Mouse (Mus musculus) kidney, adult 18-20 months (tissue): ENCODE measurements at regions not wholly inside any gene's neighbourhood (a gene's known extent, or its start where the extent isn't known, plus 50 kb on each side); places are given as distances from the start of the nearest gene placed in this dataset.
A peak's percentile ranks its signal among the peaks of the same experiment; 100 is the strongest.

Experiments
- DNase-seq: peaks from one replicate; pipeline ENCODE4 v3.0.0; 2021

DNA sequence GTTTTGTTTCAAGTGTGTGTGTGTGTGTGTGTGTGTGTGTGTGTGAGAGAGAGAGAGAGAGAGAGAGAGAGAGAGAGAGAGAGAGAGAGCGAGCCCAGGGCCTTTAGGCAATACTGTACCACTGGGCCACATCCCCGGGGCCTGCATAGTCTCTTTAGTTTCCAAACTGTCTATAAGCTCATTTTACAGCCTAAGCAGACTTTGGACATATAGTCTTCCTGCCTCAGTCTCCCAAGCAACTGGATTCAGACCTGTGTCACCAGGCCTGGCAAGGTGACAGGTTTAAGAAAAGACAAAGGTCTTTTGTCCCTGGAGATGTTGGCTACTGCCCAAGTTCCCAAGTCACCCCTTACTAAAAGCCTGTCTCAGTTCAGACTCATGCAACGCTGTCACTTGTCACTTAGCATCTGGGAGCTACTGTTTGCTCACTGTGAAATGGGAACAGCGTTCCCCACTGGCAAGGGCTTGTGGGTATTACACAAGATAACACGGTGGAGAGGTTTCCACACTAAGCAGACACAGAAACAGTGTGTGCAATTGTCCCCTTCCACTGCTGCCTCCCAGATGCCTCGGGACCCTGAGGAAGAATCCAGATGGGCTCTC lies 113.6 kb upstream of the Irf2bp2 start:
- no peak for DNase-seq

DNA sequence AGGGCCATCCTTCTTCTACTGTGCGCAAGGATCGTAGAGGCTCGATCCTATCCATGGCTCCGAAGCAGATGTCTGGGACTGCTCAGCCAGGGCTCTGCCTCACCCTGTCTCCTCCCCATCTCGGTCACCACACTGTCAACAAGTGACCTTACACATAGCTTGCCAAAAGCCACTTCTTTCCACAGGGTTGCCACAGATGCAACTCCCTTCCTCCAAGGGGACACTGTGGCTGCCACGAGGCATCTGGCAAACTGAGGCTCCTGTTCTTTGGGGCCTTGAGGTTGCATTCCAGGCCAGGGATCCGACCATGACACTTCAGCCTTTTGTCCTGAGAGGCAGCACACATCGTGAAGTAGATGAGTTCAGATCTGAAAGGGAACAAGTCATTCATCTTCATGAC lies 112.5 kb upstream of the Irf2bp2 start:
- no peak for DNase-seq

DNA sequence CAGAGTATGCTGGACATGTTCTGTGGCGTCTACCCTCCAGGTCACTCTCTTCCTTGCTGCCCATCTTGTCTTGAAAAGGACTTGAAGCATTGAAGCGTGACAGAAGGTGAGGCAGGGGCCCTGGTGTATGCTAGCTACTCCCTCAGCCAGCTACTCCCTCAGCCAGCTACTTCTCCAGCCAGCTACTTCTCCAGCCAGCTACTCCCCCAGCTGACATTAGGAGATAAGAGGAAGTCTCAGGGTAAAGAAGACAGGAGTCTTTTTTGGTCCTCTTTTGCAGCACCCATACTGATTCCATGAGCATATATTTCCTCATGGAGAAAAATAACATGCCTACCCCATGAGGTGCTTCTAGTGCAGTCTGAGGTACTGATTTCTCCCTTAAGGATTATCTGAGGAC lies 111.6 kb upstream of the Irf2bp2 start:
- no peak for DNase-seq

DNA sequence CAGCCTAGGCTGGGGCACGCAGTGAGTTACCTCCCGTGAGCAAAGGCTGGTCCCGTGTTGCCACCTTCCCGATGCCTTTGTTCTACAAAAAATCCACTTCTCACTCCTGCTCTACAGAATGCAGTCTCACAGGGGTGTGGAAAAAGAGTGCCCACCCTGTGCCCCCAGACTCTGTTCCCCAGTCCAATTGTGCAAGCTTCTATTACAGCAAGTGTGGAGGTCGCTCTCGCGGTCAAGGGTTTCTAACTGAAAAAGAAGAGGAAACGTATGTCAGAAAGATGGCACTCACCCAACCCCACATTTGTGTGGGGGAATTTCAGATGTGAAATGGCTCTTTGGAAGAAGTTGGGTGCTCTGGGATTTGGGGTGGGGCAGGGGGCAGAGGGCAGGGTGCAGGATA lies 110.9 kb upstream of the Irf2bp2 start:
- no peak for DNase-seq

DNA sequence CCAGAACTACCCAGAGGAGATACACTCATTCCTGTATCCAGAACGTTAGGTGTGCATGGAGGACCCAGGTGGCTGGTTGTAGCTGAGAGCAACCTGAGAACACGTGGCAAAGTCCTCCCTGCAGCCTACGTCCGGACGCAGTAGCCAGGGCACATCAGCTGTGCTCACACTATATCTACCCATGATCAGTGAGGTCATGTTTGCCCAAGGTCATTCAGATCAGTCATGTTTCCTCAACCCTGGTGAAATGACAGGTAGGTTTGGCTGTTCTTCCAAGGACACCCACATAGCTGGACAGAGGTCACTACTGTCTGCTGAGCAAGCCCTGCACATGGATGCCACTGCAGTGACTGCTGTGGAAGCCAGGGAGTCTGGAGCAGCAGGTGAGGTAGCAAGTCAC lies 109.8 kb upstream of the Irf2bp2 start:
- no peak for DNase-seq

DNA sequence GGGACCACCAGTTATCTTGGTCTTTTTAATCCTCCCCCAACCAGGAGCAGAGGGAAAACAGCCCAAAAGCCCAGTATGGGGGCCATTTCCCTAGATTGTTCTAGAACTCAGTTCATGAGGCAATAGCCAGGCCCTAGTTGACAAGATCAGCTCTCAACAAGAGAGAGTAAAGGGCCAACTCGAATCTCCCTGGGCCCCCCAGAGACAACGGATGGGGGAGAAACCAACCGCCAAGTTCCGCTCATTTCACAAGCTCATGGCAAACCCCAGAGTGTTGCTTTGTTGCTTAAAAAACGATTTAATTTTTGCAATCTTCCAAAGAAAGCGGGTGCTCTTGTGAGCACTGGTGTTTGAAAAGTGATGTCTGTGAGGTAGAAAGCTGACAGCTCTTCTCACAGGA lies 108.5 kb upstream of the Irf2bp2 start:
- DNase-seq = no peak

DNA sequence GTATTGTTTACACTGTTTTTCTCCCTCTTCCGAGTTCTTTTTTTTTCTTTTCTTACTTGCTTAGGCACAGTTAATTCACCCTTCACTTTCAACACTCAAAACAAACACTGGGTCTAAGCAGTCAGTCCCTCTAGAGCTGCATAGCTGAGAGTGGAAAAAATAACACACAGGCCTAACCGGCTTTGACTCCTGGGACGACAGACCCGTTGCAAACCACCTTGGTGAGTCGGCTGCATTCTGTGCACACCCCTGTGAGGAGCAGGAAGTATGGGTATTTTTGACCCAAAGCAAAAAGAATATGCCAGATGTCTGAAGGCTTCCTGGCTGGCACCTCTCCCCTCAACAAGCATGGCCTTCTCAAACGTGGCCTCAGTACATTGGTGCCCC lies 105.6 kb upstream of the Irf2bp2 start:
- no peak for DNase-seq

DNA sequence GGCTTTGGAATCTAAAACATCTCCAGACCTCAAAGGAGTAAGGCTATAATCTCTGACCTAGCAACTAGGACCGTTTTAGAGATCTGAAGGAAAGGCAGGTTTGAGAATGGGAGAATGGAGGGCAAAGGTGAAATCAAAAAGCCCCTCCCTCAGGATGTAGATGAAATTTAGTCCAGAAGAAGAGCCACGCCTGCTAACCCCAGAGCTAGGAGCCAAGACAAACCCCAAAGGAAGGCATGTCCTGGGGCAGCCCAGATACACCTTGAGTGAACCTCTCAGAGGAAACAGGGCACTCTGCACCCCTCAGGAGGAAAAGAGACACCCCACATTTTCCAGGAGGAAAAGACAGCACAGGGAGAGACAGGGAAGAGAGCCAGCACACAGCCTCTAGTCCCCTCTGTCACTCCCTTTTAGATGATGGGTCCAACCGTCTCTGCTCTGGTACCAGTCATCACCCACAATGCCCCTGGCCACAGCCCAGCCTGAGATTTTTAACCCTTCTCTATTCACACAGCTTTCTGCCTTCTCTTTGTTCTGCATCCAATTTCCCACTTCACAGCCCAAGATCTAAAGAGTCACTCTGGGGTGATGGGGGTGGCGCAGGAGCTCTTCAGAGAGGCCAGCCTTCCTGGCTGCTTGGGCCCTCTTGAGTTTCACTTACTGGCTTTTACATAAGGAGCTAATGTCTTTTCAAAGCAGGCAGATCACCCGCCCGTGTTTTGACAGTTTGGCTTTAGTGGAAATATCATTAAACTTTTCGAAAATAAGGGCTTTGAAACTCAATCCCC lies 105.0 kb upstream of the Irf2bp2 start:
- DNase-seq = no peak

DNA sequence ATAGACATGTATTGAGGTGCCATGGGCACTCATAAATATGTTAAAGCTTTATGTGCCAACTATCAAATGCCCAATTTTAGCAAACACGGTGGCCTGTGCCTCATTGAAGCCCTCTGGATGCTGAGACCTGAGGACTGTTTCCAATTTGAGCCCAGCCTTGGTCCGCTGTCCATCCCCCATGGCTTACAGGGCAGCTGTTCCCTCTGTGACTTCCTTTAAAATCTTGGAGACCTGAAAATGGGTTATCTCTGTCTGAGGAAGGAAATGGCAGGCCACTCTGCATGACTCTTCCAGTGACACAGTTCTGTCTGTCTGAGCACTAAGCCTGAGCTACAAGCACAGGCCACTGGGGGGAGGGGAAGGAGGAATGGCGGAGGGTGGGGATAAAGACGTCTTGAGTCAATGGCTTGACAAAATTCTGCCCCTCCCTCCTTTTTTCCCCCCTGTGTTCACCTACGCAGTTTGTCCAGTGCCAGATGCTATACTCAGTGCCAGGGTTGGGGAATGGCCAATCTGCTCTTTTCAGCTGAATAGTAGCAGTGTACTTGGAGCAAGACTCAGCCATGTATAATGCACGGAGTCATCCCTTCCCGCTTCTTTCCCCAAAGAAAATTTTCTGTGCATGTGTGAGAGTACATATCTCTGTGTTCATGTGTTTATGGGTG lies 102.7 kb upstream of the Irf2bp2 start:
- DNase-seq = no peak

DNA sequence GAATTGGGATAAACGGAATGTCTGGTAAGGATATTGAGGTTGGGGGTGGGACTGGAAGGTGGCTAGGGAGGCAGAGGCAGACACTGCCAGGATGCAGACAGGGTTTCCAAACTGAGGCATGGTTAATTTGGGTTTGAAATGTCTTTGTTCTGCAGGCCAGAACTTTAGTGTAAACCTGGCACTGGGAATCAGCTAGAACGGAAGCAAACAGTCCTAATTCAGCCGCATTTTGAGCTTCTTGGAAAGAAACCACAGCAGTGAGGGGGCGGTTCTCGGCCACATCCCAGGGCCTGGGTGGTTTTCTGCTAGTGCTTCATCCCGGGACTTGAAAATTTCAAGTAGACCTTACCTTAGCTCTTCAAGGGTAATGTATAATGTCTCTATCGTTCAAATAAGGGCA lies 100.6 kb upstream of the Irf2bp2 start:
- DNase-seq = no peak

DNA sequence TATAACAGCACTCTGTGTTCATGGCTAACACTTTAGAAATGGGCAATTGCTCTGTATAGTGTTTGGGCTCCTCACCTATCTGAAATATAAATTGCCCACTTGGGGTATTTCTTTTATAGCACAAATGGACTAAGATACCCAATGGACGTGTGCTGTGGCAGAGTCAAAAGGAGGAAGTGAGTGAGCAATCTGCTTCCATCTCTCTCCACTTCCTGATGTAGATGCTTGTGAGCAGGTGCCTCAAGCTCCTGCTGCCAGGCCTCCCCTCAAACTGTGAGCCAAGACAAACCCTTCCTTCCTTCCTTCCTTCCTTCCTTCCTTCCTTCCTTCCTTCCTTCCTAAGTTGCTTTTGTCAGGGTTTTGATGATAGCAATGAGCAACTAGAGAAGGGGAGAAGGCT lies 99.9 kb upstream of the Irf2bp2 start:
- no peak for DNase-seq

DNA sequence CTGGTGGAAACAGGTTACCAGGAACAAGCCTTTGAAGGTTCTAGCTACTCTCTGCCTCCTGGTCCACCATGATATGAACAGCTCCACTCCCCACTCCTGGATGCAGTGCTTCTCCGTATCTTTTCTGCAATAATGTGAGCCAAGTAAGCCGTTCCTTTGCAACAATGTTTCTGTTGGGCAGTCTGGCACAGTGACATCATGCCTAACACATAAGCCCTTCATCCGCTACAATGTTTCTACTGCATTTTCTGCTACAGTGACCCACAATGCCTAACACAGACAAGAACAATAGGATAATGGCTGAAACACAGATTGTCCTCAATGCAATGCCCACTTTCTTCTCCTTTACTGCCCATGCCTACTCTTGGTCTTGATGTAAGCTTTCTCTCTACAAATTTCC lies 98.9 kb upstream of the Irf2bp2 start:
- no peak for DNase-seq

DNA sequence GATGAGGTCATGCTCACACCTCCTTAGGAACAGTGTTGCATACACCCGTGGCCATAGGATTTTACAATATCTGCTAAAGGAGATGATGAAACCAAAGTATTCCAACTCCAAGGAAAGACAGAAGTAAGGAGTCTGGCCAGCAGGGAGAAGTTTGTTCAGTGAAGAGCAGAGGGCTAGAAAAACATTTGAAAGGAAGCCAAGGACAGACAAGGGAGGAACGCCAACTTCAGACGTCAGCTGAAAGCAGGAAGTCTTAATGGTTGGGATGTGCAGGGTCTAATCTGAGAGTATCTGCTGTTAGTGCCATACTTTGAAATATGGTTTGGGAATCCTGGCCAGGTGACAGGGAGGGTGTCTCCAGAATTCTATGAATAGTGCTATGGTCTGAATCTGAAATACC lies 98.5 kb upstream of the Irf2bp2 start:
- peak; percentile 63 for DNase-seq

DNA sequence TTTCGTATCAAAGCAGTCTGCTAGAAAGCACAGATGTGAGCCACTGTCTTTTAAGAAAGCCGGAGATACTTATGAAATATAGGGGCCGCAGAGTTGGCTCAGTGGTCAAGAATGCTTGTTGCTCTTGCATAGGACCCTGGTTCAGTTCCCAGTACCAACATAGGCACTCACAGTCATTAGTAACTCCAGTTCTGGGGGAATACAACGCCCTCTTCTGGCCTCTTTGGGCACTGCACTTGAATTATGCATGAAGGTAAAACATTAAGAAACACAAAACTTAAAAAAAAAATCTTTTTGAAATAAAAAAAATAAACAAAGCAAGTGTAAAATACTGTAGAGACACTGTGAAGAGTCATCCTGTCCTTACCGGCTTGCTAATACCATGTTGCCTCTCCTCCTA lies 94.7 kb upstream of the Irf2bp2 start:
- no peak for DNase-seq

DNA sequence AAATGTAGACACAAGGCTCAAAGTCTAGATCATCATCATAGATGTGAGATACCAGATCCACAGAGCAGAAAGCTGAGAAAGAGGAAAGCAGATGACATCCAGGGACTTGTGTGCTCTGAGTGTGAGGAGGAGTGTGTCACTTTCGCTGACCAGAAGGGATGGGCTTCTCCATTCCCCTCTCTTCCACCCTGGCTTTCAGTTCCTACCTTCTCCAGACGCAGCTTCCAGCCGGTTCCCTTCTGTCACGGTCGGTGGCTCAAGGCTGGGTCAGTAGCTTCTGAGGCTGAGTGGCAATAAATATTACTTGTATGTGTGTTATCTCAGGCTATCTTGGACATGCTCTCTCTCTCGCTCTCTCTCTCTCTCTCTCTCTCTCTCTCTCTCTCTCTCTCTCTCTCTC lies 94.2 kb upstream of the Irf2bp2 start:
- no peak for DNase-seq

DNA sequence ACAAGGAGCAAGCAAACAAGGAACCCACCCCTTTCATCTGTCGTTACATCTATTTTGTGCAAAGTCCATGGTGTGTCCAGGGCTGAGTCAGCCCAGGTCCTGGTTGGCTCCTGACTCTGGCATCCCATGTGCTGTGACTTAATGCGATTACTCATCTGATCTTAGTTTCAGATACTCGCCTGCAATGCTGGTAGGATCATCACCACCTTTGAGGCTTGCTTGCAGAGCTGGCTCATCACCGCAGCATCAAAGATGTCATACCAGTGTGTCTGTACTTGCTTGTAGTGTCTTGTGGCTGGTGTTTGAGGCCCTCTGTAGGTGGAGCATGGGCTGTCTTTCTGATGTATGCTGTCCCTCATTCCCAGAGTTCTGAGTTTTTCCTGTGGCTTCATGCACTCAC lies 93.0 kb upstream of the Irf2bp2 start:
- no peak for DNase-seq

DNA sequence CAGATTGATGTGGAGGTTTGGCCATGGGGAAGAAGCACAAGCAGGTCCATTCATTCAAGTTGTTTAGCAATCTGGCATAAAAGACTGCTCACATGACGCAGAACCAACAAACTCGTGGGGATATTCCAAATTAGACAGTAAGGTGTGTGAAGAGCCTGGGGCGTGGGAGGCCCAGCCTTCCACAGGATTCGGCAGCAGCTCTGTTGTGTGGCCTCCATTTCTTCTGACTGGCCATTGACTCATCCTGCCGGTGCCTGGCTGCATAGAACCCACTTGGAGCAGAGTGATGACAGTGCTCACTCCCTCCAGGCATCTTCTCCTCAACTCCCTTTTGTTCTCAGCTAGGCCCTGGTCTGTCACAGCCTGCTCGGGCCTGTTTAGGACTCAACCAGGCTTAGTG lies 91.6 kb upstream of the Irf2bp2 start:
- no peak for DNase-seq

DNA sequence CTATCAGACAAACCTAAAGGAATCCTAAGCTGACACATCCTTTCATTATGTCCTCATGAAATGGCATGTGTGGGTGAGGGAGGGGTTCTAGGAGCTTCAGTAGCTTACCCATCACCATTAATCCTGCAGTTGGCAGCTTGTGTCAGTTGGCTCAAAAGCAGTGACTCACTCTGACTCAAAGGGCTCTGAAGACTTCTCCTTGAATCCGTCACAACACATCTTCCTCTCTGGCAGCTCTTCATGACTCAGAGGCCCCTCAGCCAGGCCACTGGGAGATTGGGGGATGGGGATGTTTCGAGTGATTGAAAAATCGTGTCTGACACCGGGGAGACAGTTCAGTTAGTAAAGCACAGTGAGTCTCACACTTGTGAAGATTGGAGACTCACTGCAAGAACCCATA lies 90.2 kb upstream of the Irf2bp2 start:
- DNase-seq = no peak

DNA sequence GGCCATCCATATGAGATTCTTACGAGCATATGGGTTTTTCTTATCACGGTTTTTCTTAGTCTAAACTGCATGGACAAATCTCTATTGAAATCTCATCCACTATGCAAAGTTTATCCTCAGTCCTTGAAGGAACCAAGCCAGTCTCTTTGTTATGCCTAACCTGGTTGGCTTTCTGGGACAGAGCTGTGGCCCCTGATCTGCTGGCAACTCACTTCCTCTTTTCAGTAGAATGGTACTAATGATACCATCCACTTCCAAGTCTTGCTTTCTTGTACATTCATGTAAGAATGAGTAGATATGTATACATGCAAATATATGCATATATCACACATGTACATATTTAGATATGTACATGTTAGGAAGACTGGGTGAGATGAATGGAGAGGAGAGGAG lies 89.8 kb upstream of the Irf2bp2 start:
- no peak for DNase-seq

DNA sequence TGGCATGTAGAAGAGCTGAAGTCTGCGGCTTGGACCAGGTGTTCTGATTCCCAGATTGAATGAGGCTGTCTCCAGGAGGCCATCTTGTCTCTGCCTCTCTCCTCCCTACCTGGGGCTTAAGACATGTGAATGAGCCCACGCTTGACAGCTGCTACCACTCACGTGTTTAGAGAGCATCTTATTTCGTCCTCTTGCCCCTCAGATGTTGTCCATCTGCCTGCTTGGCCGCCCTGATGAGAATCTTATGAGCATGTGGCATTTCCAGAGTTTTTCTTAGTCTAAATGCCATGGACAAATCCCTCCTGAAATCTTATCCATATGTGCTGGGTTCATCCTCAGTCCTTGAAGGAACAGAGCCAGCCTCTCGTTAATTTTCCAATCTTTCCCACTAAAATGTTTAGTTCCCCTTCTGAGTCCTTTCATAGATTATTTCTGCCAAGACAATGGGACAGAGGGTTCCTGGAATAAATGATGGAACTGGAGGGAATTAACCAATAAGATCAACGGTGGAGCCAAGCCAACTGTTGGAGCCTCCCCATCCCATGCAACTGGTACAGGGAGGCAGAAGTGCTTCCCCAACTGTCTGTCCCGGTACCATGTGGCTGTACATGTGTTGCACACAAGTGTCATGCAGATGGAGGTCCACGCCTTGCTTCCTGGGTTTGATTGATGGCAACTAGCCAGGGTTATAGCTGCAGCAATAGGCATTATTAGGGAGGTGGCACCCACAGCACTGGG lies 89.2 kb upstream of the Irf2bp2 start:
- no peak for DNase-seq

DNA sequence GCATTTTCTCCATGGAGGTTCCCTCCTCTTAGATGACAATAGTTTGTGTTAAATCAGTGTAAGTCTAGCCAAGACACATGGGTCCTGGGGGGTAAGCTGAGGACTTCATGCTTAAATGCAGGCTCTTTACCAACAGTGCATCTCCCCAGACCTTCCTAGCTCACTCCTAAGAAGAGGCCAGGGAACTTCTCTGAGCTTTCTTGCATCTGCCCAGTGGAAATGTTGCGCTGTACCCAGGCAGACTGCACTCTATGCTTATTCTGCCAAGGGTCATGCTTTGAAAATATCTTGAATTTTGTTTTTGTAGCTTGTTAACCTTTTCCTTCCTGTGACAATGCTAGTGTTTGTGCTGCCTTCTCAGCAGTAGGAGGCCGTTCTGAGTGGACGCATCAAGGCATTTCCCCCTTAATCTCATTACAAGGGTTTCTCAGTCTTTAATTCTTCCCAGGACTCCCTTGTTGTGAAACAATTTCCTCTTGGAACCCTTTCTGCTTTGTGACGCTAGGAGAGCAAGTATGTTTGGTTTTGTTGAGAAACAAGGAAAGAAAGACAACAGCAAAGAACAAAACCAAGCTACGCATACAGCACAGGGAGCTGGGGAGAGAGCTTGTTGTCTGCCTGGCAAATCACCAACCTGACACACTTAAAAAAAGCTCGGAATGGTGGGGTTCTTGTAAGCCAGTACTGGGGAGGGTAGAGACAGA lies 88.3 kb upstream of the Irf2bp2 start:
- DNase-seq = no peak

DNA sequence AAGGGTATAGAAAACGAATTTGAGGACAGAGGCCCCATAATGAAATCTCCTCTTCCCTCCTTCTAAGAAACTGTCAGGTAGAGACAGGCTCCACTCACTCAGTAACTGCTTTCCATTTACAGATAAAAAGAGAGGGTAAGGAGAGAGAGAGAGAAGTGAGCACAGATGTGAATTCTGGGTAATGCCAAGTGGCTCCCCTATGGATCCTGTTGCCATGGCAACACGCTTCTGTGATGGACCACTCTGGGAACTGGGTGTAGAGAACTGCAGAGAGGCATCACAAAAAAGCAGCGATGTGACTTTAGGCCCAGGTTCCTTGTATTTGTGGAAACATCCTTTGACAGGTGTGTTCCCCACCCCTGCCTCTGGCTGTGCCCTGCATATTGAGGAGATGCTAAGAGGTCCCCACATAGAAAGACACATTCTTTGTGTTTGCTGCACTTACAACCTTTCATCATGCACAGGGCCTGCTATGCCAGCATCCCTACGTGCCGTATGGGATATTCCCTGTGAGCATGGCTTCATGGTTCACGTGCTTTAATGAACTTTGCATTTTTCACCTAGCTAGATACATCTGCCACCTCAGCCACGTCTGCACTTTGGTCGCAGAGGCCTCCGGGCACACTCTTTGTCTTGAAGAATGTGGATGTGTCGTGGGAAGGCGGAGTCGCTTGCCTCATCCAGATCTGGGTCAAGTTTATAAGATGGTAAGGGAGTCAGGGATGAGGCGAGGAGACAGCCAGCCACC lies 84.4 kb upstream of the Irf2bp2 start:
- DNase-seq = no peak
